Mouse (Mus musculus) lung, postnatal 0 days (tissue): ENCODE data around the gene Sft2d1. TPM values are rescaled to one million over a fixed set of nuclear protein-coding genes. Genes with fewer than 3 reads are reported as not detected.
"Not testable (repeated sequence)": the region's sequence is repeated elsewhere in the genome, so short reads cannot be mapped to it uniquely, and the experiment has no call there.

Source experiments
- ATAC-seq: fragments of 200-750 bp; cut with Nextera tagmentation; 2 replicates; pipeline ENCODE4 v1.8.0; 2017; ENCODE audit warnings: moderate library complexity
- DNase-seq: peaks from one replicate; pipeline ENCODE4 v3.0.0-alpha.2; 2016; ENCODE audit warnings: low spot score
- H3K27ac ChIP-seq: fragments of 300-500 bp; sonication (generic); 2 replicates; pipeline ENCODE4 v1.5.1; 2014; ENCODE audit warnings: antibody characterized with exemption, mild to moderate bottlenecking, low read length, mixed read lengths
- H3K27me3 ChIP-seq: fragments of 300-500 bp; sonication (generic); replicated peaks from 2 replicates; pipeline ENCODE4 v1.6.1; 2014; ENCODE audit warnings: low read length, mixed read lengths; ENCODE audit not compliant: insufficient read depth
- H3K36me3 ChIP-seq: fragments of 300-500 bp; sonication (generic); 2 replicates; pipeline ENCODE4 v1.6.1; 2014; ENCODE audit warnings: low read length, mixed read lengths; ENCODE audit not compliant: insufficient read depth
- H3K4me1 ChIP-seq: fragments of 300-500 bp; sonication (generic); 2 replicates; pipeline ENCODE4 v1.6.1; 2014; ENCODE audit warnings: antibody characterized with exemption, low read depth, low read length, mixed read lengths; ENCODE audit not compliant: insufficient read depth
- H3K4me2 ChIP-seq: fragments of 300-500 bp; sonication (generic); replicated peaks from 2 replicates; pipeline ENCODE4 v1.6.1; 2014; ENCODE audit warnings: low read depth, mild to moderate bottlenecking, low read length, moderate library complexity, mixed read lengths
- H3K4me3 ChIP-seq: fragments of 300-500 bp; sonication (generic); 2 replicates; pipeline ENCODE4 v1.5.1; 2014; ENCODE audit warnings: low read depth, low read length
- H3K9ac ChIP-seq: fragments of 300-500 bp; sonication (generic); replicated peaks from 2 replicates; pipeline ENCODE4 v1.6.1; 2014; ENCODE audit warnings: low read depth, mild to moderate bottlenecking
- H3K9me3 ChIP-seq: fragments of 300-500 bp; sonication (generic); 2 replicates; pipeline ENCODE4 v1.6.1; 2016; ENCODE audit warnings: low read length, mixed read lengths
- CTCF ChIP-seq: IDR thresholded peaks from 2 replicates; pipeline ENCODE4 v1.5.1; 2016; ENCODE audit warnings: antibody characterized with exemption, mild to moderate bottlenecking
- EP300 ChIP-seq: IDR thresholded peaks from 2 replicates; pipeline ENCODE4 v1.6.1; 2016; ENCODE audit warnings: antibody characterized with exemption, mild to moderate bottlenecking, control low read depth
- WGBS: fragments of 180-500 bp; shearing (Covaris S2); extraction: QIAGEN DNeasy Blood & Tissue Kit; methylation state at CpG from one replicate; pipeline ENCODE4 v1.1.7; 2014; 5-methylcytosine and 5-hydroxymethylcytosine counted together
- polyA plus RNA-seq: library from polyadenylated mRNA; unstranded; fragments of >200 nt; fragmentation: Nextera tagmentation; extraction: Ambion mirVana; gene quantifications from 2 replicates; pipeline ENCODE4 v1.2.1, GENCODE M21; 2015

The Sft2d1 gene
- polyA plus RNA-seq, result 113 and 115 TPM in 2 replicates

GRCm38 (mm10) chr17:8310838-8311614 lies at the start of gene Sft2d1:
Gene Sft2d1 (plus strand): TSS chr17:8311102.
- H3K36me3 ChIP-seq, result no peaks in the 10 kb centered on the region
- WGBS, result 0% methylated on average over 52 of the region's 54 CpGs

GRCm38 (mm10) chr17:8264638-8265037 lies 46.3 kb upstream of the Sft2d1 start:
- H3K9ac ChIP-seq, H3K27me3 ChIP-seq, H3K4me2 ChIP-seq, H3K4me1 ChIP-seq, H3K36me3 ChIP-seq, H3K4me3 ChIP-seq, H3K9me3 ChIP-seq, H3K27ac ChIP-seq: not testable (repeated sequence)
- peak; percentile 89 for TF ChIP-seq CTCF
- 13% methylated on average over 6 of the region's 7 CpGs for WGBS
- ATAC-seq, result peak; percentile 54; the same call in 1 of the 2 replicates
- peak; percentile 85 for DNase-seq

More at GRCm38 (mm10) chr17:8310838-8311614, at the start of gene Sft2d1:
- TF ChIP-seq CTCF (no peak), EP300 (peak; percentile 82; the same call in 1 of the 2 replicates)
- H3K9me3 ChIP-seq, result no peaks in the 10 kb centered on the region
- peaks cover 3% of the 10 kb centered on the region; the same call in 1 of the 2 replicates for H3K4me1 ChIP-seq
- H3K4me3 ChIP-seq, result peak within 1 kb of the TSS; percentile 69
- H3K4me2 ChIP-seq, result peak within 1 kb of the TSS; percentile 69
- DNase-seq (peak; percentile 97), ATAC-seq (peak; percentile 98)
- no peaks in the 10 kb centered on the region for H3K27me3 ChIP-seq
- peak within 1 kb of the TSS; percentile 77 for H3K9ac ChIP-seq
- peak within 1 kb of the TSS; percentile 81 for H3K27ac ChIP-seq

DNA sequence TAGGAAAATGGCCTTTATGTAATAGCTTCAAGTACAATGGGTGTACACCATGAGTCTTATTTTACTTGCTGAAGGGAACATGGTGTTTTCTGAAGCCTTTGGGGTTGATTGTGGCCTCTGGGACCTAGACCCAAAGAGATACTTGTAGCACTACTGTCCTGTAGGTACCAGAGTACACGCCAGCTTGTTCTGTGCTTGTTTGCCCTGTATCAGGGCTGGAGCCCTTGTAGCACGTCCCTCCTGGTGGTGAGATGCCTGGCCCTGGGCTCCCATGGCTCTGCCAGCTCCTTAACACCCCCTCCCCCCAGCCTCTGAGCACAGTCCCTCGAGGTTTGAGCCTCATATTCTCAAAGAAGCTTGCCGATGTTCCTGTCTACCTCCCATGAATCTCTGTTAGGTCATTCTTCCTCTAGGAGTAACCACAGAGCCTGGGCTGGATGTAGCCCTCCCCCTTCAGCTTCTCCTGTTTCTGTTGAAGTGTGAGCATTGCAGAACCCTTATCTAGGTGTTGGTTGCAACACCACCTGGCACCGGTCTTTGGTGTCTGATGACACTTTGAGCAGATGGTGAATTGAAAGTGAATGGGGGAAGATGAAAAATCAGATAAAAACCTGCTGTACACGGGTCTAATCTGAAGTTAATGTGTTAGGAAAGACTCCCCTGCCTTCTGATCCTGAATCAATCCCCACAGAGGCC lies 38.7 kb upstream of the Sft2d1 start:
- no peak overlapping the region for H3K27ac ChIP-seq
- no peak overlapping the region for H3K4me3 ChIP-seq
- no peak overlapping the region for H3K4me2 ChIP-seq
- no peaks in the 10 kb centered on the region for H3K36me3 ChIP-seq
- ATAC-seq (peak; percentile 89), DNase-seq (peak; percentile 70)
- no peaks in the 10 kb centered on the region for H3K9me3 ChIP-seq
- no peak overlapping the region for H3K9ac ChIP-seq
- H3K4me1 ChIP-seq, result peaks cover 3% of the 10 kb centered on the region; the same call in 1 of the 2 replicates
- no peaks in the 10 kb centered on the region for H3K27me3 ChIP-seq
- TF ChIP-seq EP300 (no peak), CTCF (no peak)
- 30% methylated on average over 6 of the region's 6 CpGs for WGBS

GRCm38 (mm10) chr17:8272951-8273350 lies 38.0 kb upstream of the Sft2d1 start:
- Histone ChIP-seq H3K4me3 (no peak overlapping the region), H3K9ac (no peak overlapping the region), H3K4me2 (no peak overlapping the region), H3K27me3 (no peaks in the 10 kb centered on the region), H3K9me3 (no peaks in the 10 kb centered on the region), H3K27ac (no peak overlapping the region), H3K36me3 (no peaks in the 10 kb centered on the region), H3K4me1 (peaks cover 3% of the 10 kb centered on the region; the same call in 1 of the 2 replicates)
- TF ChIP-seq EP300 (no peak), CTCF (no peak)
- ATAC-seq (peak; percentile 12; the same call in 1 of the 2 replicates), DNase-seq (no peak)
- WGBS, result 30% methylated on average over 6 of the region's 6 CpGs

DNA sequence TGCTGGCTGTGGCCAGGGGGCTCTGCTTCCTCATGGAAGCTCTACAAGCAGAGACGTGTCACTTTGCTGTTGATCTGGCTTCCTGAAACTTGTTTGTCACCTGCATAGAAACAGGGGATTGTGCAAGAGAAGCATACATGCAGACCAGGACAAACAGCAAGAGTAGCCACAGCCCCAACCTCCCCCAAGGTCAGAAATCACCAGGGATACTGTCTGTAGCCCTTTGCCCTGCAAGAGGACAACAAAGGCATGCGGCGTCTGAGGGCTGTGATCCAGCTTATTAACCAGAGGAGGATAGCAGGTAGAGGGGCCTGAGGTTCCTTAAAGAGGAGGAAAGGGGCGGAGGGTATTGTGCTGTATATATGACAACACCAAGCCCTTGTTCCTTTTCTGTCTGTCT lies 34.8 kb upstream of the Sft2d1 start:
- Histone ChIP-seq H3K4me1 (peaks cover 3% of the 10 kb centered on the region; the same call in 1 of the 2 replicates), H3K9me3 (no peaks in the 10 kb centered on the region), H3K4me3 (no peak overlapping the region), H3K4me2 (no peak overlapping the region), H3K27ac (no peak overlapping the region), H3K9ac (no peak overlapping the region), H3K27me3 (no peaks in the 10 kb centered on the region), H3K36me3 (no peaks in the 10 kb centered on the region)
- TF ChIP-seq EP300, result no peak
- no peak for TF ChIP-seq CTCF
- DNase-seq (no peak), ATAC-seq (no peak)
- 64% methylated on average over 4 of the region's 4 CpGs for WGBS

DNA sequence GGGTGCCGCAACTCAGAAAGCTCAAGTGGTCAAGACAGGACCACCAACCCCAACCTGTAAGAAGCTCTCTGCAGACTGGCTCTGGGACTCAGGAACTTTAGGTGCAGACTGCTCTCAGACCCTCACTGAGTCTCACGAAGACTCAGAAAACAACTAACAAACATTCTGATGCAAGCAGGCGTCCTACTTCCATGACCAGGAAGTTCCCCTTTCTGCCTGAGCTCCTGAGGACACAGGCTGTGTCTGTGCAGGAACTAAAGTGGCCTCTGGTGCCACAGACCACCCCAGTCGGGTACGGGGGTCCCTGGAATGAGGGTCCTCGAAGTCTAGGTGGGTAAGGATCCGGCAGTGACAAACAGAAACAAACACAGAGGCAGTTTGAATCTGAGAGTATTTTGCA lies 34.2 kb upstream of the Sft2d1 start:
- Histone ChIP-seq H3K9me3 (no peaks in the 10 kb centered on the region), H3K36me3 (no peaks in the 10 kb centered on the region), H3K4me3 (no peak overlapping the region), H3K4me1 (peaks cover 3% of the 10 kb centered on the region; the same call in 1 of the 2 replicates), H3K9ac (no peak overlapping the region), H3K4me2 (no peak overlapping the region), H3K27ac (no peak overlapping the region), H3K27me3 (no peaks in the 10 kb centered on the region)
- ATAC-seq (no peak), DNase-seq (no peak)
- TF ChIP-seq EP300, result no peak
- no peak for TF ChIP-seq CTCF
- 72% methylated on average over 7 of the region's 7 CpGs for WGBS
